8 mouse cellular contexts compared by ENCODE assay signal in genomic region chr10:19491513-19492380, GRCm38 (mm10).
DNase-seq lines count a peak whose midpoint lies in the region; ATAC-seq and TF ChIP-seq lines count a peak whose summit lies in the region.

No protein-coding gene starts in this region.

- H3K27ac ChIP-seq in embryonic facial prominence, embryonic 10.5 days (replicated peaks), result no peak overlapping the region
- peak overlapping the region; percentile 35; the same call in 1 of the 2 replicates for H3K27ac ChIP-seq in small intestine, adult 2 months (ENCODE audit: insufficient read depth, low read depth, low read length)
- no peak overlapping the region for H3K27ac ChIP-seq in forebrain, embryonic 16.5 days (ENCODE audit: low read length)

- H3K9me3 ChIP-seq in embryonic facial prominence, embryonic 10.5 days, result no peaks in the 10 kb centered on the region
- H3K9me3 ChIP-seq in forebrain, embryonic 16.5 days (ENCODE audit: control insufficient read depth, low read length), result no peaks in the 10 kb centered on the region

- no peak overlapping the region for H3K4me3 ChIP-seq in embryonic facial prominence, embryonic 10.5 days
- no peak overlapping the region for H3K4me3 ChIP-seq in small intestine, adult 2 months (ENCODE audit: low read depth, low read length)
- H3K4me3 ChIP-seq in forebrain, embryonic 16.5 days (replicated peaks; ENCODE audit: low read length), result no peak overlapping the region

- TF ChIP-seq CTCF in small intestine, adult 2 months (IDR thresholded peaks at IDR 0.05; ENCODE audit: extremely low read depth, insufficient read length, insufficient replicate concordance, low read depth, low read length), result peak; percentile 83

- no peak for TF ChIP-seq POLR2A in small intestine, adult 2 months (IDR thresholded peaks at IDR 0.05; ENCODE audit: low read depth, low read length)

- H3K4me1 ChIP-seq in embryonic facial prominence, embryonic 10.5 days, result no peaks in the 10 kb centered on the region; the same call in 1 of the 2 replicates
- H3K4me1 ChIP-seq in small intestine, adult 2 months (ENCODE audit: control insufficient read depth, insufficient read depth, insufficient read length, low read length), result peaks cover 6% of the 10 kb centered on the region; the same call in 1 of the 2 replicates
- no peaks in the 10 kb centered on the region for H3K4me1 ChIP-seq in forebrain, embryonic 16.5 days (replicated peaks; ENCODE audit: control insufficient read depth, insufficient read depth, low read length)

- no peak overlapping the region for H3K4me2 ChIP-seq in forebrain, embryonic 16.5 days (ENCODE audit: low read length)

- peaks cover 56% of the 10 kb centered on the region for H3K27me3 ChIP-seq in embryonic facial prominence, embryonic 10.5 days (replicated peaks; ENCODE audit: low read depth, poor library complexity, severe bottlenecking)
- H3K27me3 ChIP-seq in small intestine, adult 2 months (ENCODE audit: control insufficient read depth, insufficient read depth, low read length), result no peaks in the 10 kb centered on the region
- H3K27me3 ChIP-seq in forebrain, embryonic 16.5 days (replicated peaks; ENCODE audit: control insufficient read depth, insufficient read depth, low read length), result peaks cover 4% of the 10 kb centered on the region; the same call in 1 of the 2 replicates

- no peaks in the 10 kb centered on the region for H3K36me3 ChIP-seq in embryonic facial prominence, embryonic 10.5 days (replicated peaks)
- no peaks in the 10 kb centered on the region for H3K36me3 ChIP-seq in small intestine, adult 2 months (ENCODE audit: control insufficient read depth, insufficient read depth, low read length)
- H3K36me3 ChIP-seq in forebrain, embryonic 16.5 days (ENCODE audit: control insufficient read depth, insufficient read depth), result no peaks in the 10 kb centered on the region

- DNase-seq in 3134 (ENCODE audit: extremely low read depth, insufficient read length, low spot score), result peak; percentile 10
- DNase-seq in B cell, adult 2 months, result peak; percentile 86
- DNase-seq in adrenal gland, postnatal 25 days, result peak; percentile 77
- peak; percentile 51 for DNase-seq in embryonic facial prominence, embryonic 10.5 days (ENCODE audit: low spot score)
- peak; percentile 86 for DNase-seq in kidney, postnatal 10 days
- DNase-seq in lung, postnatal 10 days, result peak; percentile 81

- ATAC-seq in forebrain, embryonic 16.5 days, result no peak

- WGBS in embryonic facial prominence, embryonic 10.5 days, result 64% methylated on average over 21 of the region's 21 CpGs
- WGBS in small intestine, adult 2 months, result 10% methylated on average over 21 of the region's 21 CpGs
- 65% methylated on average over 21 of the region's 21 CpGs for WGBS in forebrain, embryonic 16.5 days

- H3K9ac ChIP-seq in forebrain, embryonic 16.5 days (replicated peaks; ENCODE audit: low read depth, low read length), result no peak overlapping the region

Comparison
In these comparisons a context has a peak if more than half of its experiments do, and no peak if none do; other contexts are left out.
1. DNase-seq: peak in every context shown above with its lines; median percentile 86 in B cell, adult 2 months; 86 in kidney, postnatal 10 days; 81 in lung, postnatal 10 days; 77 in adrenal gland, postnatal 25 days; 51 in embryonic facial prominence, embryonic 10.5 days; 10 in 3134.